9 mouse cellular contexts compared by ENCODE assay signal in genomic region chr5:130852182-130852581, GRCm38 (mm10).
DNase-seq lines count a peak whose midpoint lies in the region; ATAC-seq lines count a peak whose summit lies in the region.
"Had no signal": no experiment of that assay in that cellular context is flagged by ENCODE, and none has a peak within 500 bp of the region (broad histone marks: within the 10 kb centered on the region; RNA-seq: fewer than 3 reads in every experiment).

No protein-coding gene starts in this region.

- no peak for ATAC-seq in heart, embryonic 11.5 days (replicated peaks; ENCODE audit: insufficient number of reproducible peaks, low FRiP score, low TSS enrichment)
- ATAC-seq in forebrain, embryonic 14.5 days, result no peak
- ATAC-seq in liver, embryonic 12.5 days, result no peak

- H3K27me3 ChIP-seq in heart, embryonic 11.5 days (ENCODE audit: control insufficient read depth, insufficient read depth, low read length), result no peaks in the 10 kb centered on the region
- H3K27me3 ChIP-seq in forebrain, embryonic 14.5 days (replicated peaks; ENCODE audit: control insufficient read depth, insufficient read depth, low read length), result no peaks in the 10 kb centered on the region
- H3K27me3 ChIP-seq in liver, embryonic 12.5 days (replicated peaks), result no peaks in the 10 kb centered on the region

- no peak for DNase-seq in heart, postnatal 36 days
- DNase-seq in A20 (ENCODE audit: low read depth, low spot score), result peak; percentile 14
- peak; percentile 12 for DNase-seq in forebrain, embryonic 14.5 days (ENCODE audit: low spot score)
- no peak for DNase-seq in urinary bladder, postnatal 10 days (ENCODE audit: low spot score)
- no peak for DNase-seq in layer of hippocampus, adult 9-11 months
- DNase-seq in frontal cortex, postnatal 36 days (ENCODE audit: low spot score in 2 of 2), result no peak
- DNase-seq: kidney, adult 11 months had no signal

- WGBS in heart, embryonic 11.5 days (ENCODE audit: insufficient replicate concordance), result 7% methylated on average over 10 of the region's 11 CpGs
- 7% methylated on average over 11 of the region's 11 CpGs for WGBS in forebrain, embryonic 14.5 days
- 10% methylated on average over 9 of the region's 11 CpGs for WGBS in liver, embryonic 12.5 days (ENCODE audit: insufficient replicate concordance)

- no peak overlapping the region for H3K27ac ChIP-seq in heart, embryonic 11.5 days (ENCODE audit: low read depth, low read length)
- no peak overlapping the region for H3K27ac ChIP-seq in forebrain, embryonic 14.5 days (ENCODE audit: low read depth, low read length)
- no peak overlapping the region for H3K27ac ChIP-seq in liver, embryonic 12.5 days

- peaks cover 2% of the 10 kb centered on the region; the same call in 1 of the 2 replicates for H3K4me1 ChIP-seq in heart, embryonic 11.5 days (ENCODE audit: control insufficient read depth, insufficient read depth, low read length)
- H3K4me1 ChIP-seq in forebrain, embryonic 14.5 days (ENCODE audit: control insufficient read depth, insufficient read depth, low read length), result no peaks in the 10 kb centered on the region
- 0 out of 2 replicates have a peak, but pooled peaks cover 8% of the 10 kb centered on the region for H3K4me1 ChIP-seq in liver, embryonic 12.5 days

- H3K9me3 ChIP-seq in heart, embryonic 11.5 days (replicated peaks; ENCODE audit: control insufficient read depth, low read length), result no peaks in the 10 kb centered on the region
- no peaks in the 10 kb centered on the region for H3K9me3 ChIP-seq in forebrain, embryonic 14.5 days (replicated peaks; ENCODE audit: control insufficient read depth, low read length)
- H3K9me3 ChIP-seq in liver, embryonic 12.5 days (replicated peaks), result no peaks in the 10 kb centered on the region

- H3K4me3 ChIP-seq in heart, embryonic 11.5 days (ENCODE audit: low read depth, low read length), result peak overlapping the region; percentile 34
- no peak overlapping the region for H3K4me3 ChIP-seq in forebrain, embryonic 14.5 days (ENCODE audit: low read depth, low read length)
- 0 out of 2 replicates have a peak overlapping the region, but pooled peaks have one; percentile 13 for H3K4me3 ChIP-seq in liver, embryonic 12.5 days

- no peaks in the 10 kb centered on the region for H3K36me3 ChIP-seq in heart, embryonic 11.5 days (ENCODE audit: control insufficient read depth, insufficient read depth, low read length)
- no peaks in the 10 kb centered on the region for H3K36me3 ChIP-seq in forebrain, embryonic 14.5 days (ENCODE audit: control insufficient read depth, insufficient read depth, low read length)
- H3K36me3 ChIP-seq in liver, embryonic 12.5 days, result no peaks in the 10 kb centered on the region

- H3K4me2 ChIP-seq in heart, embryonic 11.5 days, result peak overlapping the region; percentile 59
- H3K4me2 ChIP-seq in forebrain, embryonic 14.5 days (ENCODE audit: low read length), result peak overlapping the region; percentile 28
- peak overlapping the region; percentile 49 for H3K4me2 ChIP-seq in liver, embryonic 12.5 days

- peak overlapping the region; percentile 67 for H3K9ac ChIP-seq in heart, embryonic 11.5 days (ENCODE audit: low read depth, low read length)
- H3K9ac ChIP-seq in forebrain, embryonic 14.5 days (ENCODE audit: low read length), result peak overlapping the region; percentile 13; the same call in 1 of the 2 replicates
- H3K9ac ChIP-seq in liver, embryonic 12.5 days, result no peak overlapping the region

- intact Hi-C loops in heart, postnatal 36 days (cut with DNase I), result loop anchor here (2.0 kb wide), 1 partner anchor 531 kb away; no protein-coding TSS in a partner anchor

Comparison
In these comparisons a context has a peak if more than half of its experiments do, and no peak if none do; other contexts are left out.
1. DNase-seq: peak in A20 (single experiment) and forebrain, embryonic 14.5 days (single experiment); none in heart, postnatal 36 days (0 of 2), urinary bladder, postnatal 10 days (single experiment), layer of hippocampus, adult 9-11 months (single experiment) and frontal cortex, postnatal 36 days (0 of 2).
2. Peak in every context shown above with its lines, with median percentiles within 50 percentile points of each other: H3K4me2 ChIP-seq.